Mouse (Mus musculus): Measurements from ENCODE around the gene Asgr2. TPM values are rescaled to one million over a fixed set of nuclear protein-coding genes. Genes with fewer than 3 reads are reported as not detected.

The Asgr2 gene
- polyA plus RNA-seq, 1 experiment from 2014 or later, result 0.22 TPM

Other genes with a start within 250 kb of the Asgr2 start
- gene Plscr3, start 246.3 kb upstream of the Asgr2 start, polyA plus RNA-seq (2015; fragmentation: Nextera tagmentation; extraction: Ambion mirVana), result 72.1 and 74.9 TPM in 2 replicates
- 0.26 and 0.90 TPM in 2 replicates for gene Tnk1, start 233.9 kb upstream of the Asgr2 start, polyA plus RNA-seq (2015; fragmentation: Nextera tagmentation; extraction: Ambion mirVana)
- gene Tmem95, start 214.6 kb upstream of the Asgr2 start, polyA plus RNA-seq (2015; fragmentation: Nextera tagmentation; extraction: Ambion mirVana), result not detected in 2 replicates
- gene Kctd11, start 211.2 kb upstream of the Asgr2 start, polyA plus RNA-seq (2015; fragmentation: Nextera tagmentation; extraction: Ambion mirVana), result 3.9 and 4.3 TPM in 2 replicates
- gene Acap1, start 197.1 kb upstream of the Asgr2 start, polyA plus RNA-seq (2015; fragmentation: Nextera tagmentation; extraction: Ambion mirVana), result 10.8 and 19.9 TPM in 2 replicates
- gene 2810408A11Rik, start 191.7 kb upstream of the Asgr2 start, polyA plus RNA-seq (2015; fragmentation: Nextera tagmentation; extraction: Ambion mirVana), result 4.1 and 4.4 TPM in 2 replicates
- 7.4 and 8.7 TPM in 2 replicates for gene Neurl4, start 191.6 kb upstream of the Asgr2 start, polyA plus RNA-seq (2015; fragmentation: Nextera tagmentation; extraction: Ambion mirVana)
- 50.1 and 51.2 TPM in 2 replicates for gene Gps2, start 178.8 kb upstream of the Asgr2 start, polyA plus RNA-seq (2015; fragmentation: Nextera tagmentation; extraction: Ambion mirVana)
- 1,137 and 1,317 TPM in 2 replicates for gene Eif5a, start 170.7 kb upstream of the Asgr2 start, polyA plus RNA-seq (2015; fragmentation: Nextera tagmentation; extraction: Ambion mirVana)
- gene Ybx2, start 156.8 kb upstream of the Asgr2 start, polyA plus RNA-seq (2015; fragmentation: Nextera tagmentation; extraction: Ambion mirVana), result 5.3 and 7.3 TPM in 2 replicates
- gene Slc2a4, start 144.5 kb upstream of the Asgr2 start, polyA plus RNA-seq (2015; fragmentation: Nextera tagmentation; extraction: Ambion mirVana), result 56.1 and 58.4 TPM in 2 replicates
- 7.5 and 14.4 TPM in 2 replicates for gene Cldn7, start 127.9 kb upstream of the Asgr2 start, polyA plus RNA-seq (2015; fragmentation: Nextera tagmentation; extraction: Ambion mirVana)
- 23.9 and 25.0 TPM in 2 replicates for gene Ctdnep1, start 111.5 kb upstream of the Asgr2 start, polyA plus RNA-seq (2015; fragmentation: Nextera tagmentation; extraction: Ambion mirVana)
- 111 and 116 TPM in 2 replicates for gene Elp5, start 110.1 kb upstream of the Asgr2 start, polyA plus RNA-seq (2015; fragmentation: Nextera tagmentation; extraction: Ambion mirVana)
- 421 and 428 TPM in 2 replicates for gene Gabarap, start 101.5 kb upstream of the Asgr2 start, polyA plus RNA-seq (2015; fragmentation: Nextera tagmentation; extraction: Ambion mirVana)
- gene Phf23, start 96.9 kb upstream of the Asgr2 start, polyA plus RNA-seq (2015; fragmentation: Nextera tagmentation; extraction: Ambion mirVana), result 42.0 and 43.9 TPM in 2 replicates
- gene Dvl2, start 92.0 kb upstream of the Asgr2 start, polyA plus RNA-seq (2015; fragmentation: Nextera tagmentation; extraction: Ambion mirVana), result 17.1 and 19.2 TPM in 2 replicates
- 276 and 298 TPM in 2 replicates for gene Acadvl, start 77.2 kb upstream of the Asgr2 start, polyA plus RNA-seq (2015; fragmentation: Nextera tagmentation; extraction: Ambion mirVana)
- gene Dlg4, start 75.7 kb upstream of the Asgr2 start, polyA plus RNA-seq (2015; fragmentation: Nextera tagmentation; extraction: Ambion mirVana), result 4.6 and 4.7 TPM in 2 replicates
- gene Asgr1, start 38.6 kb upstream of the Asgr2 start, polyA plus RNA-seq (2015; fragmentation: Nextera tagmentation; extraction: Ambion mirVana), result not detected in 2 replicates
- 0.64 and 1.1 TPM in 2 replicates for gene Mgl2, start 37.7 kb downstream of the Asgr2 start, polyA plus RNA-seq (2015; fragmentation: Nextera tagmentation; extraction: Ambion mirVana)
- 0.51 and 1.1 TPM in 2 replicates for gene Clec10a, start 63.6 kb downstream of the Asgr2 start, polyA plus RNA-seq (2015; fragmentation: Nextera tagmentation; extraction: Ambion mirVana)
- gene Slc16a11, start 120.1 kb downstream of the Asgr2 start, polyA plus RNA-seq (2015; fragmentation: Nextera tagmentation; extraction: Ambion mirVana), result 0.33 and 0.41 TPM in 2 replicates
- 5.0 and 5.6 TPM in 2 replicates for gene Slc16a13, start 128.4 kb downstream of the Asgr2 start, polyA plus RNA-seq (2015; fragmentation: Nextera tagmentation; extraction: Ambion mirVana)
- gene Bcl6b, start 137.2 kb downstream of the Asgr2 start, polyA plus RNA-seq (2015; fragmentation: Nextera tagmentation; extraction: Ambion mirVana), result 18.1 and 20.2 TPM in 2 replicates
- 116 and 121 TPM in 2 replicates for gene 0610010K14Rik, start 145.3 kb downstream of the Asgr2 start, polyA plus RNA-seq (2015; fragmentation: Nextera tagmentation; extraction: Ambion mirVana)
- 8.2 and 9.0 TPM in 2 replicates for gene Gm21988, start 147.2 kb downstream of the Asgr2 start, polyA plus RNA-seq (2015; fragmentation: Nextera tagmentation; extraction: Ambion mirVana)
- 218 and 227 TPM in 2 replicates for gene Rnasek, start 147.2 kb downstream of the Asgr2 start, polyA plus RNA-seq (2015; fragmentation: Nextera tagmentation; extraction: Ambion mirVana)
- gene Alox12, start 162.7 kb downstream of the Asgr2 start, polyA plus RNA-seq (2015; fragmentation: Nextera tagmentation; extraction: Ambion mirVana), result 3.5 and 4.2 TPM in 2 replicates
- 2.8 and 7.2 TPM in 2 replicates for gene Alox12e, start 230.0 kb downstream of the Asgr2 start, polyA plus RNA-seq (2015; fragmentation: Nextera tagmentation; extraction: Ambion mirVana)